Mouse (Mus musculus) stomach, postnatal 0 days (tissue): Measurements from ENCODE around the gene Mecom.

ENCODE experiments used
- CTCF ChIP-seq: IDR thresholded peaks from 2 replicates; pipeline ENCODE4 v1.5.1; 2016; ENCODE audit warnings: antibody characterized with exemption, low read depth, mild to moderate bottlenecking, moderate library complexity
- EP300 ChIP-seq: optimal IDR thresholded peaks from 2 replicates; pipeline ENCODE3; 2016; ENCODE audit warnings: antibody characterized with exemption

DNA sequence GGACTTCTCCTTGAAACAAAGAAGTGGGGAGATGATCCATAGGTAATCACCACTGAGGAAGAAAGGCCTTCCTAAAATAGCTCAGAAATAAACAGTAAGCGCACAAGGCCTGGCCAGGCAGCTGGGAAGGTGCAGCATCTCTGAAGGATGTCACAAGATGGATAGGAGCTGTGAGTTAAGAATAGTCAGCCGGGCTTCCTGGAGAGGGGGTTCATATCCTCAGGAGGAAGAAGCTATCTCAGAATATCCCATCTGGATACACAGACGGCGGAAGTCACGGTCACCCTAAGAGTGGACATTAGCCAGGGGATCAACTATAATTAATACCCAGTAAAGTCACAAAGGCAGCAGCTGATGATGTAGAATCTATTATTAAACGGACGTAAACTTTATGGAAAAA lies 471.3 kb downstream of the Mecom start:
- TF ChIP-seq CTCF, result no peak
- TF ChIP-seq EP300, result no peak
